Mouse (Mus musculus): ENCODE results near the gene Atp8a2.

GRCm38 (mm10) chr14:59801961-59802599 lies 394.9 kb downstream of the Atp8a2 start:
- TF ChIP-seq POLR2A (IDR thresholded peaks at IDR 0.05; ENCODE audit: borderline replicate concordance, extremely low read depth, insufficient read depth, insufficient read length, poor library complexity, severe bottlenecking) (no peak), CTCF (IDR thresholded peaks at IDR 0.05; ENCODE audit: borderline replicate concordance, extremely low read depth, insufficient read depth, insufficient read length) (no peak)
